Mouse (Mus musculus) kidney, adult 2 months (tissue): Measurements from ENCODE around the gene Hist1h2ao. TPM values are rescaled to one million over a fixed set of nuclear protein-coding genes. Genes with fewer than 3 reads are reported as not detected.
"Not testable (repeated sequence)": the region's sequence is repeated elsewhere in the genome, so short reads cannot be mapped to it uniquely, and the experiment has no call there.

Source experiments
- DNase-seq: peaks from one replicate; pipeline ENCODE4 v3.0.0; 2021
- H3K27ac ChIP-seq: fragments of 200-500 bp; 2 replicates; pipeline ENCODE4 v1.5.1; 2012; ENCODE audit warnings: low read depth, low read length, control low read depth, inconsistent platforms; ENCODE audit not compliant: insufficient read depth
- H3K27me3 ChIP-seq: fragments of 200-500 bp; replicated peaks from 2 replicates; pipeline ENCODE4 v1.6.1; 2012; ENCODE audit warnings: mild to moderate bottlenecking, moderate library complexity, low read length, inconsistent platforms; ENCODE audit not compliant: control insufficient read depth, insufficient read depth
- H3K36me3 ChIP-seq: fragments of 200-500 bp; 2 replicates; pipeline ENCODE4 v1.6.1; 2012; ENCODE audit warnings: mild to moderate bottlenecking, moderate library complexity, low read length, inconsistent platforms; ENCODE audit not compliant: control insufficient read depth, insufficient read depth
- H3K4me1 ChIP-seq: fragments of 200-500 bp; 2 replicates; pipeline ENCODE4 v1.6.1; 2011; ENCODE audit warnings: low read length; ENCODE audit not compliant: control insufficient read depth, insufficient read depth
- H3K4me3 ChIP-seq: fragments of 200-500 bp; 2 replicates; pipeline ENCODE4 v1.5.1; 2011; ENCODE audit warnings: mild to moderate bottlenecking, low read depth, low read length, control low read depth; ENCODE audit not compliant: insufficient read depth
- CTCF ChIP-seq: fragments of 200-500 bp; conservative IDR thresholded peaks from 2 replicates; pipeline ENCODE4 v1.5.1; 2011; ENCODE audit warnings: low read depth, mild to moderate bottlenecking, control low read depth, low read length, moderate library complexity, mixed read lengths; ENCODE audit not compliant: insufficient read depth, insufficient read length
- POLR2A ChIP-seq: fragments of 200-500 bp; IDR thresholded peaks from one replicate; pipeline ENCODE4 v1.6.1; 2011; ENCODE audit warnings: low read depth, low read length, control low read depth
- WGBS: fragments of 180-500 bp; shearing (Covaris S2); methylation state at CpG from one replicate; pipeline ENCODE4 v1.1.7; 2018; 5-methylcytosine and 5-hydroxymethylcytosine counted together
- polyA plus RNA-seq: library from polyadenylated mRNA; depleted of rRNA; stranded (reverse); fragments of >200 nt; gene quantifications from 2 replicates; pipeline ENCODE4 v1.2.3, GENCODE M21; 2012; rRNA removed

The Hist1h2ao gene
- polyA plus RNA-seq: not detected in 2 replicates

GRCm38 (mm10) chr13:21810073-21810472, at the start of gene Hist1h2ao, which contains the start of gene Hist1h2bq:
TSS of gene Hist1h2ao (plus strand) at chr13:21810465.
TSS of gene Hist1h2bq (minus strand) at chr13:21810197.
- H3K27ac ChIP-seq, H3K4me3 ChIP-seq, H3K36me3 ChIP-seq, DNase-seq, H3K4me1 ChIP-seq, H3K27me3 ChIP-seq: not testable (repeated sequence)
- no CpG with 5 or more reads among the region's 23 CpGs for WGBS

GRCm38 (mm10) chr13:21778814-21779766, 31.2 kb upstream of the Hist1h2ao start:
- peak; percentile 79 for DNase-seq
- Histone ChIP-seq H3K27ac (no peak overlapping the region; the same call in 1 of the 2 replicates), H3K27me3 (no peaks in the 10 kb centered on the region; the same call in none of the 2 replicates), H3K36me3 (no peaks in the 10 kb centered on the region), H3K4me1 (no peaks in the 10 kb centered on the region; the same call in 1 of the 2 replicates), H3K4me3 (peak overlapping the region; percentile 58)
- TF ChIP-seq POLR2A (no peak), CTCF (no peak)
- WGBS: 2% methylated on average over 33 of the region's 33 CpGs

- WGBS: 1% methylated on average over 44 of the region's 44 CpGs
Observed at GRCm38 (mm10) chr13:21779767-21780731, 30.2 kb upstream of the Hist1h2ao start, which contains the start of gene Hist1h1b. TSS of gene Hist1h1b (minus strand) at chr13:21780625.

DNA sequence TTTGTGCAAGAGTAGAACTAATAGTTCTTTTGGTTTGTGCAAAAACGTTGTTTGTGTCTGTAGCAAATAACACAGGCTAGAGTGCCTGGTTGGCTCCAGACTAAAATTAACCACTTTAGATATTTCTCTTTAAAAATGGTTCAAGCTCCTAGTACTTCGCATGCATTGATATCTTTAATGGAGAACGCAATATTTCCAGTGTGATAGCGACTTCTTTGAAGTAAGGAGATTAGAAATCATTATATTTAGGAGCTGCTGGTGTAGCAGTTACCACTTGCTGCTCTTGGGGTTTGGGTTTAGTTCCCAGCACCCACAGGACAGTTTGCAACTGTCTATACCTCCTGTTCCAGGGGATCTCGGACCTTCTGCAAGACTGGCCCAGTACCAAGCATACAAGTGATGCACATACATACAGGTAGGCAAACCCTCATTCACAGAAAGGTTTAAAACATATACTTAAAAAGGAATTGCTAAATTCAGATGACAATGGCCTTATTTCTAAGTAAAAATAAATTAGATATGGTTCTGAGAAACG, 29.2 kb upstream of the Hist1h2ao start:
- Histone ChIP-seq H3K27me3 (no peaks in the 10 kb centered on the region; the same call in none of the 2 replicates), H3K36me3 (no peaks in the 10 kb centered on the region), H3K4me3 (no peak overlapping the region), H3K4me1 (no peaks in the 10 kb centered on the region; the same call in 1 of the 2 replicates), H3K27ac (no peak overlapping the region)
- DNase-seq: no peak
- WGBS: 55% methylated on average over 6 of the region's 6 CpGs
- TF ChIP-seq CTCF (no peak), POLR2A (no peak)

More at GRCm38 (mm10) chr13:21779767-21780731, 30.2 kb upstream of the Hist1h2ao start, which contains the start of gene Hist1h1b:
- Histone ChIP-seq H3K4me3 (peak within 1 kb of the TSS; percentile 58), H3K36me3 (no peaks in the 10 kb centered on the region), H3K27ac (no peak within 1 kb of the TSS), H3K4me1 (no peaks in the 10 kb centered on the region; the same call in 1 of the 2 replicates), H3K27me3 (no peaks in the 10 kb centered on the region; the same call in none of the 2 replicates)
- TF ChIP-seq POLR2A (no peak), CTCF (no peak)
- peak; percentile 32 for DNase-seq

- H3K27me3 ChIP-seq: no peaks in the 10 kb centered on the region; the same call in none of the 2 replicates
- 95% methylated on average over 1 of the region's 1 CpGs for WGBS
- H3K36me3 ChIP-seq: no peaks in the 10 kb centered on the region
- no peak overlapping the region for H3K4me3 ChIP-seq
- H3K27ac ChIP-seq: no peak overlapping the region
- no peak for TF ChIP-seq POLR2A
- TF ChIP-seq CTCF: no peak
- DNase-seq: no peak
- no peaks in the 10 kb centered on the region; the same call in 1 of the 2 replicates for H3K4me1 ChIP-seq
Observed at GRCm38 (mm10) chr13:21781639-21782038, 28.6 kb upstream of the Hist1h2ao start.

DNA sequence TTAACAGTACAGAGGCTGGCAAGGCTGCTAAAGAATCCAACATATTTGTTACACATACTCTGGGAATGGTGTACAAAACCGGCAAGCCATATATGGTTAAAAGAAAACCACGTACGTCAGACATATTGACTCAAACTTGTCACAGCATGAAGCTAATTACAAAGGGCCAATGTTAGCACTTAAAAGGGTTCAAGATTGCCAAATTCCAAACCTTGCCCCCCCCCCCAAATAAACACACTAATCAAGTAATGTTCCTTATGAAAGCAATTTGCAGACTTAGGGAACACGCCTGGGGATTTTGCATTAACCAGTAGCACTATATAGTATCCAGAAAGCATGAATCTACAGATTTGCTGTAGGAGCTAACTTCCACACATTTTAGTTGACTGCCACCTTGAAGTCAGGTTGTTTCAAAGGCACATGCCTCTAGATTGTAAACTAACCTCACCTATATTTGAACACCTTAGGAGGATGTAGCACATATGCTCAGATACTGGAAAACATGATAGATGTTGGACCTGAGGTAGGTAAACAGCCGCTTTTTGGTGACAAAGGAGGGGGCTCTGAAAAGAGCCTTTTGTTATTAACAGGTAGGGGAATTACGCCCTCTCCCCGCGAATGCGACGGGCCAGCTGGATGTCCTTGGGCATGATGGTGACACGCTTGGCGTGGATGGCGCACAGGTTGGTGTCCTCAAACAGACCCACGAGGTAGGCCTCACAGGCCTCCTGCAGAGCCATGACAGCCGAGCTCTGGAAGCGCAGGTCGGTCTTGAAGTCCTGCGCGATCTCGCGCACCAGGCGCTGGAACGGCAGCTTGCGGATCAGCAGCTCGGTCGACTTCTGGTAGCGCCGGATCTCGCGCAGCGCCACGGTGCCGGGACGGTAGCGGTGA, 27.7 kb upstream of the Hist1h2ao start:
- not testable (repeated sequence) for DNase-seq, H3K36me3 ChIP-seq, H3K27ac ChIP-seq, H3K4me1 ChIP-seq, H3K27me3 ChIP-seq
- H3K4me3 ChIP-seq: peak overlapping the region; percentile 42; the same call in 1 of the 2 replicates
- WGBS: 6% methylated on average over 23 of the region's 35 CpGs
